Mouse (Mus musculus) left cerebral cortex, postnatal 25 days (tissue): Measurements from ENCODE around the gene Zfp668. TPM values are rescaled to one million over a fixed set of nuclear protein-coding genes. Genes with fewer than 3 reads are reported as not detected.
A peak's percentile ranks its signal among the peaks of the same experiment; 100 is the strongest.
"Not testable (repeated sequence)": the region's sequence is repeated elsewhere in the genome, so short reads cannot be mapped to it uniquely, and the experiment has no call there.

Experiments
- DNase-seq, 2 experiments: peaks; one replicate each; pipeline ENCODE4 v3.0.0; 2022; ENCODE audit warnings: low spot score in 2 of 2, mixed read lengths in 1 of 2
- intact Hi-C: fragments of 180-260 bp; cut with DNase I; formaldehyde crosslinking; loops from one replicate; pipeline ENCODE4 v1.15.1; 2025
- total RNA-seq, 2 experiments: library from RNA; stranded (reverse); gene quantifications; 2 replicates each; pipeline ENCODE4 v1.2.3; 2021

Zfp668 gene
- total RNA-seq, 2 experiments from 2014 or later, result 20.6 to 20.7 TPM

DNA sequence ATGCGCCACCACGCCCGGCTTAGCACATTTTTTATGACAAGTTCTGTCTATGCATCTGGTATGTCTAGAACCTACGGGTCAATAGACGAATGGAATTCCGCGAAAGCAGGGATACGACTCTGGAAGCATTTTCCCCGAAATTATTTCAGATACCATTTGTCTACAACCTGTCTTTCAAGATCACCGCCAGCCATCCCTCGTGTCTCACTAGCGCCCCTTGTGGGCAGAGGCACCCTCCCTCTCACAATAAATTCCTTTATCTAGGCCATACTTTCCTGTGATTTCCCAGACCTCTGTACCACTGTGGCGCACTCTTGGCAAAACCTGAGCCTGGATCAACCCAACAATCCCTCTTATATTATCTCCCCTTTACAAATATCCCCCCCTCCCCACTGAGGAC, 19.8 kb upstream of the Zfp668 start:
- peak in 1 of 2 experiments; percentile 44 for DNase-seq
- intact Hi-C loops, result no loop called here

DNA sequence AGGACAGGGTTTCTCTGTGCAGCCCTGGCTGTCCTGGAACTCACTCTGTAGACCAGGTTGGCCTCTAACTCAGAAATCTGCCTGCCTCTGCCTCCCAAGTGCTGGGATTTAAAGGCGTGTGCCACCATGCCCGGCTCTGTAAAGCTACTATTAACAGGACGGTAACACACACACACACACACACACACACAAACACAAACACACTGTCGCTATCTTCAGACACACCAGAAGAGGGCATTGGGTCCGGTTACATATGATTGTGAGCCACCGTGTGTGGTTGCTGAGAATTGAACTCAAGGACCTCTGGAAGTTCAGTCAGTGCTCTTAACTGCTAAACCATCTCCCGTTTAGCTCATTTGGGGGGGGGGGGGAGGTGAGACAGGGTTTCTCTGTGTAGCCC, 19.3 kb upstream of the Zfp668 start:
- intact Hi-C loops, result loop anchor here (2.0 kb wide), 1 partner anchor 19 kb away; the partner anchor contains the start of genes Zfp646 and Zfp668

DNA sequence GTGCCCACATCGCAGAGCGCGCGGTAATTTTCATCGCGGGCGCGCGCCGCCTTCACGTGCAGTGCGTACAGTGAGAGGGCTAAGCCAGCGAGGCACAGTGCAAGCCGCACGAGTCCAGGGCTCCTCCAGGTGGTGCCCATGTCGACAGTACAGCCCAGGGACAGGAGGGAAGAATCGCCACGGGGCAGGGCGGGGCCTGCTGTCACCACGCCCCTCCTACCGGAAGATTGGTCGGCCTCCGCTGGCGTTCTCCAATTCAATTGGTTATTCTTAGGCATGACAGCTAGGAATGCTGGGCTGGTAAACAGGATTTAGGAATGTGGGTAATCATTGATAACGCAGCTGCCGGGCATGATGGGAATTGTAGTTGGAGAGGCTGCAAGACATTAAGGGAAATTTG, 18.8 kb upstream of the Zfp668 start, which contains the start of the genes Gm21974 and Vkorc1:
Gm21974 (minus strand) TSS at position 13 of the 400 bp plus-strand sequence.
Vkorc1 (minus strand) TSS at position 176 of the 400 bp plus-strand sequence.
- peak; percentile 95 to 98 for DNase-seq

More for the DNA sequence above, 19.3 kb upstream of the Zfp668 start:
- DNase-seq, result not testable (repeated sequence)

DNA sequence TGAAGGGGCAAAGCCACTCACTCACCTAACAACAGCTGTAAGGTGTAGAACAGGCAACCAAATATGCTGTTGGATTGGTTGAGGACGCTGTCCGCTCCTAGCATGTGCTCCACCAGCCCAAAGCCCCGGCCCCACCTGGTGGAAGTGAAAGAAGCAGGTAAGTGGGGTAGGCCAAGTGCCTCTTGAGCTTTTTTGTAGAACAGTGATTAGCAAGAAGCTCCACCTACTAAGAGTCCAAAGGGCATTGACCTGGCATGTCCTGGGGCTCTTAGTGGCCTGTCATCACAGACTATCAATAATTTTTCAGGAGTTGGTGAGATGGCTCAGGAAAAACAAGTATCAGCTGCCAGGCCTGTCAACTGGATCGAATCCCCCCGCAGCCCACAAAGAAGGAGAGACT, 17.9 kb upstream of the Zfp668 start:
- intact Hi-C loops, result loop anchor here (2.0 kb wide), 1 partner anchor 18 kb away; the partner anchor contains the start of genes Zfp646 and Zfp668

More for the DNA sequence above, 18.8 kb upstream of the Zfp668 start, which contains the start of the genes Gm21974 and Vkorc1:
- intact Hi-C loops, result loop anchor here (2.0 kb wide), 1 partner anchor 19 kb away; the partner anchor contains the start of genes Zfp646 and Zfp668

DNA sequence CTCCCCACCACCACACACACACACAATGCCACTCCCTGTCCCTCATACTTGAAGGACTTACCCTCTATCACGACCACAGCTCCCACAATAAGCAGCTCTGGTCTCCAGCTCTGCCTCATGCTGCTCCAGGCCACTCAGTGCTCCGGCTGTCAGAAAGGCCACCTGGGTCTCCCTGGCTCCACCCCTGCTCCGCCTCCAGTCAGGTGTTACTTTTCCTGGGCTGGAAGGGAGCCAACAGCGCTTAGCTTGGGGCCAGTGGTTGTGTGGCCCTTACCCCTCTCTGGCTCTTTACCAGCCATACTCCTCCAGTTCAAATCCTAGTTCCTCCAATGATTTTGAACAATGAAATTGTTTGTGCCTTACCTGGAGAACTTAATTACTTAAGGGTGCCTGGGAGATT, 14.2 kb upstream of the Zfp668 start, which contains the start of gene Prss53:
Prss53 (minus strand) TSS at position 173 of the 400 bp plus-strand sequence.
- intact Hi-C loops, result no loop called here

More for the DNA sequence above, 17.9 kb upstream of the Zfp668 start:
- DNase-seq, result no peak

DNA sequence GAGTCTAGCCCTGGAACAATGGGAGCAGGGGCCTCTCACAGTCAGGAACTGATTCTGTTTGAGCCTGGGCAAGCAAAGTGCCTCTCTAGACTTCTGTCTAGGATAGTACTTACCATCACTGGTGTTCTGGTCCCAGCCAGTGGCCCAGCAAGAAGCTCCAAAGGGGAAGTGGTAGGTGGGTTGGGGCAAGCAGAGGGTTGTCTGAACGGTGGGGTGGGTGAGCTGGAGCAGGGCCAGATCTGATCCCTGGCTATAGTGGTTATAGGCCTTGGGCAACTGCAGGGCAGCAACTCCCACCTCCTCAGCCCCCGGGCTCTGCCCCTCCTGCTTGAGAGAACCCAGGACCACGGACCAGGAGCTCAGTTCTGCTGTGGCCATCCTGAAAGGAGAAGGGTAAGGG, 12.2 kb upstream of the Zfp668 start:
- intact Hi-C loops, result no loop called here
- no peak for DNase-seq

More for the DNA sequence above, 14.2 kb upstream of the Zfp668 start, which contains the start of gene Prss53:
- DNase-seq, result no peak

DNA sequence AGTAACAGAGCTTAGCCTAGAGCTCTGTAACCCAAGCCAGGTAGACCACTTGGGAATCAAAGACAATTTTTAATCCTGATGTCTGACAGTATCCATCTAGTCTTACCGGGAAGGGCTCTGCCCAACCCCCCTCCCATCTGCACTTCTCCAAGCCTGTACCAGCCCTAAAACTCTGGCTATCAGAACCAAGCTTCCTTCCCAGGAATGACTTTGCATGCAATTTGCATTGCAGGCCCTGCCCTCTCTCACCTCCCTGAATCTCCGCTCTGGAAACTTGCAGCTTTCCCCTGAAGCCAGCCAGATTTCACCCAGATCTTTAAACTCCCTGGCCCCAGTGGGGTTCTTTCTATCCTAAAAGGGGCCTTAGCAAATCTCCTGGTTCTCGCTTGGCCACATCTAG, 11.2 kb upstream of the Zfp668 start:
- intact Hi-C loops, result no loop called here

DNA sequence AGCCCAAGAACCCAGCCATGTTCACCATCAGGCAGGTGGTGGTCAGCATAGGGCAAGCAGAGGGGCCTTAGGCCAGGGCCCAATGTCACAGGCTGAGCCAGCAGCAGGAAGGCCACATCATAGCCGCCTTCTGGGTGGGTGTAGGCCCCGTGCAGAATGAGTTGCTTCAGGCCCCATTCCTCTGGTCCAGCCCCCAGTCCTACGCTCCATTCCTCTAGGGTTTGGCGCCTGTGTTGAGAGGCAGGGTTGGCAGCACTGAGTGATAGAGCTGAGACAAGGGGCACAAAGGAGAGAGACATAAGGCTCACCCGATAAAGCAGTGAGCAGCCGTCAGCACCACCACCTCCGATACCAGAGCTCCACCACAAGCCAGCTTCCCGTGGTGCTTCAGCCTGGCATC, 10.6 kb upstream of the Zfp668 start:
- no peak for DNase-seq
- intact Hi-C loops, result no loop called here

More for the DNA sequence above, 11.2 kb upstream of the Zfp668 start:
- DNase-seq, result no peak

DNA sequence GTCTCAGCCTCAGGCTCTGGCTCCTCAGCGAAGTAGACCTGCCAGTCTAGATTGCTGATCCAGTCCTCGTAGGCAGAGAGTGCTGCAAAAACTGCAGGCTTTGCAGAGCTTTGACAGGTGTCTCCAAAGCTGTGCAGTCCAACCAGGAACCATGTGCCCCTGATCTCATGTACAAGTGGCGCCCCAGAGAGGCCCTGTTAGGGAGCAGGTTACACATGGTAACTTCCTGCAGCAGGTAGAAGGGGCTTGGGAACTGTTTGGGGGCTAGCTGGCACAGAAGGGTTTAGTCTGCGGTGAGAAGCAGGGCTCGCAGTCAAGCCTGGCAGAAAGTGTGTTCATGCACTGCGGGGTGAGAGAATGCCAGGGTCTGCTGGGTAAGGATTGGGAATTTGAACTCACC, 9.9 kb upstream of the Zfp668 start:
- DNase-seq, result no peak
- intact Hi-C loops, result no loop called here

DNA sequence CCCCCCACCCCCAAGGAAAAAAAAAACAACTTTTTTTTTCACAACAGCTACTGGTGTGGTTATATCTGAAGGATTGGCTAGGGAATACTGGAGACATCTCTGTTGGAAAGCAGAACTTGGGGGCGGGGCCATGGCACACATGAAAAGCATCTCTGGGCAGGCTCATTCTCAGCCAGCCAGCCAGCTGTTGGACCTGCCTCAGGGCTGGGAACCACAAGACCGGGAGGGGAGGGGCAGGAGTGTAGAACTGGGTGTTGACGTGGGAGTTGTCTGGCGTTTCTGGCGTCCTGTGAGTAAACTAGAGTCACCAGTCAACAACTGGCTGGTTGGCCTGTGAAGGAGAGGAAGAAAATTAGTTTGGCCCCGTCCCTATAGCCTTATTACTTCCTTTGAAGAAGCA, 9.3 kb upstream of the Zfp668 start:
- intact Hi-C loops, result no loop called here
- peak in 1 of 2 experiments; percentile 28 for DNase-seq

DNA sequence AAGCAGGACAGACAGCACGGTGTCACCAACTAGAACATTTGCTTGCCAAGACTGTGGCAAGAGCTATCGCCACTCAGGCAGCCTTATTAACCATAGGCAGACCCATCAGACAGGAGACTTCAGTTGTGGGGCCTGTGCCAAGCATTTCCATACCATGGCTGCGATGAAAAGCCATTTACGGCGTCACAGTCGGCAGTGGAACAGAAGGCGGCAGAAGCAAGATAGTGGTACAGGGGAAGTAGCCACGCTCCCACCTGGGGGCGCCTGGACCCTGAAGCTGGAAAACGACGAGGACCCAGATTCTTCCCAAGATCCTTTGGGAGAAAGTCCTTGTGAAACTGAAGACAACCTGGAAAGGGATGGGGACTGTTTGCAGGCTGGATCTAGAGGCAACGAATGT, 3.8 kb upstream of the Zfp668 start:
- DNase-seq, result no peak
- intact Hi-C loops, result no loop called here

DNA sequence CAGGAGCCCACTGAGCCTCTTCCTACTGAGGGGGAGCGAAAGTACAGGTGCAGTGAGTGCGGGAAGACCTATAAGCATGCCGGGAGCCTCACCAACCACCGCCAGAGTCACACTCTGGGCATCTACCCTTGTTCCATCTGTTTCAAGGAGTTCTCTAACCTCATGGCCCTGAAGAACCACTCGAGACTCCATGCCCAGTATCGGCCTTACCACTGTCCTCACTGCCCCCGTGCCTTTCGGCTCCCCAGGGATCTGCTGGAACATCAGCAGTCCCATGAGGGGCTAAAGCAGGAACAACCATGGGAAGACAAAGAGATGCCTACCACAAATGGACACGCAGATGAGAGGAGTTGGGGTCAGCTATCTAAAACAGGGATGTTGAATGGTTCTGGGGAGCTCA, 2.7 kb upstream of the Zfp668 start:
- DNase-seq, result no peak
- intact Hi-C loops, result loop anchor here (5.0 kb wide), 1 partner anchor 57 kb away; the partner anchor contains the start of genes Stx1b and Stx4a

DNA sequence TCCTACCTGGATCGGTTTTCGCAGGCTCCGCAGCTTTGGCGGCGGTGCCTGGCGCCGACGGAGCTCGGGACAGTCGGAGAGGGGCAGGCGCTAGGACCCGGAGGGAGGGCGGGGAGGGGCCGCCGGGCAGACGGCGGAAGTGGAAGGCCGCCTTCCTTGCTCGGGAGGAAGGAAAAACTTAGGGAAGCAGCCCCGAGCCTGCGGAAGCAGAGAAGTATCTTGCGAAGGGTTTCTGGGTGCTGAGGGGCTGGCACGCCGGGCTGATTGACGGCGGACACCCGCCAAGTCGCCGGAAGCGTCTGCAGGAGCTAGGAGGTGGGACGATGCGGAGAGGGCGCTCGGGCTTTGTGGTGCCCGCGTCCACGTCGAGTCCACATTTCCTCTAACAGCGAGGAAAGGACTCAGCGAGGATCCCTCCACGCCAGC, 574 bp downstream of the Zfp668 start, which contains the start of gene Zfp646:
Zfp646 (plus strand) TSS at position 181 of the 426 bp plus-strand sequence.
- peak; percentile 76 to 80 for DNase-seq
- intact Hi-C loops, result loop anchor here (1.0 to 5.0 kb wide), 3 partner anchors 19 to 54 kb away; partner anchors contain the start of genes Gm21974, Stx1b, Stx4a and Vkorc1

DNA sequence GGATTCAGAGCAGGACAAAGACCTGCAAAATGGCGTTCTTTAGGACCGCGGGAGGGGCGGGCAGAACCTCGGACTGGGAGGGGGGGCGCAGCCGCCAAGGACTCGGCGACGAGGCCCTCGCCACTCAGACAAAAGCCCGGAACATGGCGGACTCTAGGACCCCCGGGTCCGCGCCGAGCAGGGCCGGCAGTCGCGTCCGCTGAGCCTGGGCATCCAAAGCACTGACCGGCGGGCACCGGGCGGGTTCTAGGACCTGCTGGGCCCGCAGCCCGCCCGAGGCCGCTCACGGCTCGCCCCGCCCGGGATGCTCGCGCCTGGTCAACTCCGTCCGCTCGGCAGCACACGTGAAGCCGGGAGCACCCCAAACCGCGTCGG, 1.0 kb downstream of the Zfp668 start:
- intact Hi-C loops, result loop anchor here (1.0 to 5.0 kb wide), 4 partner anchors 19 to 98 kb away; partner anchors contain the start of genes Gm21974, Stx1b, Stx4a and Vkorc1
- peak; percentile 96 for DNase-seq

DNA sequence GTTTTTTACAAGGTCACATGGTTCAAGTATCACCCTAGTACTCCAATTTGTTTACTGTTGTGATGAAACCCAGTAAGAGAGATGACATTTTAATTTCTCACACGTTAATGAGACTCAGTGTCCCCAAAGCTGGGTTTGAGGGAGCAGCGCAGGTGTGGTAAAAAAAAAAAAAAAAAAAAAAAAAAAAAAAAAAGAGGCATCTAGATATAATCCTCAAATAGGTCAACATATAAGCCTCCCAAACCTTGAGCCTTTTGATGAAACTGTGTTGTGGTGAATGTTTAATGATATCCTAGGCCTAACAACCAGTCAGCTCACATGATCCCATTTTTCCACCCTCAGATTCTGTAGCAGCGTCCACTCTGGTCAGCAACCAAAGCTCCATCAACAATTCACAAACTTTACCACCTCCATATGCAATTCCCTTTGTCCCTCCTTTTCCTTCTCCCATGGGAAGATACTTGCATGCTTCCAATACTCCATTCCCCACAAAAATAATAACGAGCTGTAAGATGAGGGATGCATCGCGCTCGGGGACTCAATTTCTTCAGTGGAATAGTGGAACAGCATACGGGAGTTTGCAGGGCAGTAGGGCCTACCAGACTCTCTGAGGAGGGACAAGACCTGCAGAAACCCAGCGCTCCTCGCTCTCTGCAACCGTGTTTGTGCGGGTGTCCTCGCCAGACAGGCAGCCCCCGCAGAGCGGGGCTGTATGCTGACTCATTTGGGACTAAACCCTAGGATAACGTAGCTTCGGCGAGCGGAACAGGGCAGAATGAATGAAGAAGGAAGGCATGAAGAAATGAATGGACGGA, 1.6 kb downstream of the Zfp668 start:
- intact Hi-C loops, result loop anchor here (1.0 to 5.0 kb wide), 2 partner anchors 53 to 98 kb away; partner anchors contain the start of genes Stx1b and Stx4a
- no peak for DNase-seq

DNA sequence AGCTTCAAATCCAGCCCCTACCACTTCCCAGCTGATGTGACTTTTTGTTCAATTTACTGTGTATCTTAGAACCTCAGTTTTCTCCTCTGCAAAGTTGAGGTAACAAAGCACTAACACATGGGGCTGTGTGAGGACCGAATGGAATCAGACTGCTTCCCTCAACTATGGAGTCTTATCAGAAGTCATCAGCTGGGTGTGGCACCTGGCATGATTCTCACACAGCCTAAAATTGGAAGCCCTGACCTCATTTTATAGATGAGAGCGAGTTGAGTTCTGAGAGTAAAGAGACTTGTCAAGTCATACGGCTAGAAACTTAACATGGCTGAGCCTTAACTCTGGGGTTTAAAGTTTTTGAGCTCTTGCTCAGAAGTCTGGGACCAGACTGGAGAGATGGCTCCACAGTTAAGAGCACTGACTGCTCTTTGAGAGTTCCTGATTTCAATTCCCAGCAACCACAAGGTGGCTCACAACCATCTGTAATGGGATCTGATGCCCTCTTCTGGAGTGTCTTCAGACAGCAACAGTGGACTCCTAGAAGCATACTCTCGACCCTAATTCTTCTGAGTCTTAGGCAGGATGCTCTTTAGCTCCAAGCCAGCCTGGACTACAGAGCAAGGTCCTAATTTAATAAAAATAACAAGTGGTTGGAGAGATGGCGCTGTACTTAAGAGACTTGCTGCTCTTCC, 6.3 kb downstream of the Zfp668 start:
- intact Hi-C loops, result no loop called here

DNA sequence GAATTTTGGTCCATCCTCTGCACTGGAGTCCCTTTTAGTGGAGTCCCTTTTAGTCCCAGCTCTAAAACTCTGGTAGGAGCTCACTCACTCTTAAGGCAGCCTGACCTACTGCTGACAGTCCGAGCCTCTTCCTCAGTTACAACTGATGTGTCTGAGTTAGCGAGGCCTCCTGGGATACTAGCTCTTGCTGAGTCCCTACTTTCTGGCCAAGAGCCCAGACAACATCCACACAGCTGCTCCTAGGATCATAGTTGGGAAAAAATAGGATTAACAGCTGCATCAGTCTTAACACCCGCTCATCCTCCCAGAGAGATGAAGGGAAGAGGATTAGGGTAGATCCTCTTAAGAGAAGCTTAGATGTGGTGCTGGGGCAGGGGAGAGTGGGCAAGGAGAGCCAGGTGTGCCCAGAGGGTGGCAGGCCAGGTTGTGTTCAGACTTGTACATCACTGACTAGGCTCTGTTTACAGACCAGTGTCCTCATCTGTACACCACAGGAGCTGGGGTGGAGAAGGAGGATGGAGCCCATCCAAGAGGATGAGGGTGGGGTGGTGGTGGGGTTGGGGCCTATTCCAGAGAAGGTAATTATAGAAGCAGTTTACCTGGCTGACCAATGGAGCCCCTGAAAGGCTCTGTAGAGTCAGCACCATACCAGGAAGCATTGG, 7.3 kb downstream of the Zfp668 start:
- intact Hi-C loops, result no loop called here
- peak; percentile 24 to 81 for DNase-seq

More for the DNA sequence above, 6.3 kb downstream of the Zfp668 start:
- DNase-seq, result no peak

DNA sequence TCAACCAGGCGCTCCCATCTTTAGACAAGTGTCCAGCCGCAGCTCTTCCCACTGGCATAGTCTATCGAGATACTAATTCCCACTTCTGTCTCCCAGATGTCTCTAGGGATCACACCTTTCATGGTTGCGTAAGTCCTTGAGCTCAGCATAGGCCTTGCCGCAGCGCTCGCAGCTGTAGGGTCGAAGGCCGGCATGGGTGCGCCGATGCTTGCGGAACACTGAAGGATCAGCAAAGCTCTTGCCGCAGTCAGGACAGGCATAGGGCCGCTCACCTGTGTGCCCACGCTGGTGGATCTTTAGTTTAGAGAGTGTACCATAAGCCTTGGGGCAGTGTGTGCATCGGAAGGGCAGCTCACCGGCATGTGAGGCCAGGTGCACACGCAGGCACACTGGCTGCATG, 9.0 kb downstream of the Zfp668 start:
- DNase-seq, result no peak
- intact Hi-C loops, result no loop called here

DNA sequence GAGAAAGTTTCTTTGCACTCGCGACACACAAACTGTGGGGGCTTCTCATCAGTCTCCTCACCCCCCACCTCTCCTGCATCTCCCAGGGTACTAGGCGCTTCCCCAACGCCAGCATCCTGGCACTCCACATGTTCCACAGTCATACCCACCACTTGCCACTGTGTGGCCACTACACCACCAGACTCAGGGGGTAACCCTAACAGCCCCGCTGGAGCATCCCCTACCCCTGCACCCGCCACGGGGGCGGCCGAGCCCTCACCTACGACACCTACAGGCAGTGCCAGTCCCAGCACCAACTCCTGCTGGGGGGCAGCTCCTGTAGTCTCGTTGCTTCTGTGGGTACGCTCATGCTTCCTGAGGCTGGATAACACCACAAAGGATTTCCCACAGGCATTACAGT, 10.2 kb downstream of the Zfp668 start:
- no peak for DNase-seq
- intact Hi-C loops, result no loop called here
